Comparison of ENCODE assay signal across 18 mouse cellular contexts in genomic region chr5:73884998-73885397, GRCm38 (mm10).
DNase-seq lines count a peak whose midpoint lies in the region; ATAC-seq and TF ChIP-seq lines count a peak whose summit lies in the region.
"Had no signal": no experiment of that assay in that cellular context is flagged by ENCODE, and none has a peak within 500 bp of the region (broad histone marks: within the 10 kb centered on the region; RNA-seq: fewer than 3 reads in every experiment).

No protein-coding gene starts in this region.

- no peak overlapping the region for H3K9ac ChIP-seq in embryonic facial prominence, embryonic 14.5 days (ENCODE audit: low read depth, low read length)
- H3K9ac ChIP-seq: heart, embryonic 13.5 days had no signal

- peak overlapping the region; percentile 10; the same call in 1 of the 2 replicates for H3K4me2 ChIP-seq in embryonic facial prominence, embryonic 14.5 days (ENCODE audit: low read depth, low read length)
- peak overlapping the region; percentile 50 for H3K4me2 ChIP-seq in myocyte (ENCODE audit: low read depth)
- H3K4me2 ChIP-seq: heart, embryonic 13.5 days had no signal

- ATAC-seq in embryonic facial prominence, embryonic 14.5 days (ENCODE audit: low read depth) = peak; percentile 55

- H3K36me3 ChIP-seq in embryonic facial prominence, embryonic 14.5 days (ENCODE audit: control insufficient read depth, insufficient read depth, low read length) = no peaks in the 10 kb centered on the region
- no peaks in the 10 kb centered on the region for H3K36me3 ChIP-seq in myocyte (ENCODE audit: control insufficient read depth, insufficient read depth)
- H3K36me3 ChIP-seq: heart, embryonic 13.5 days had no signal

- H3K4me1 ChIP-seq in embryonic facial prominence, embryonic 14.5 days (ENCODE audit: control insufficient read depth, insufficient read depth, low read length) = peaks cover 14% of the 10 kb centered on the region

- H3ac ChIP-seq in myocyte (ENCODE audit: control insufficient read depth, insufficient read length) = no peak overlapping the region

- peak; percentile 30 for DNase-seq in embryo, embryonic 11 days
- no peak for DNase-seq in embryo, embryonic 10 days (ENCODE audit: low spot score)
- peak; percentile 52 for DNase-seq in left cerebral cortex, postnatal 4 days
- no peak for DNase-seq in left cerebral cortex, postnatal 25 days (ENCODE audit: low spot score in 2 of 2)
- DNase-seq in embryonic facial prominence, embryonic 14.5 days (ENCODE audit: low spot score) = peak; percentile 65
- DNase-seq in adipocyte (ENCODE audit: low spot score) = no peak
- no peak for DNase-seq in heart, postnatal 4 days
- DNase-seq: adrenal gland, postnatal 10 days; B cell, adult 2 months; cerebellum, adult 9-10 months; heart, postnatal 36 days; kidney, adult 11 months; kidney, postnatal 14 days; lung, postnatal 14 days; thymus, postnatal 36 days had no signal

- no peak overlapping the region; the same call in 1 of the 2 replicates for H3K27ac ChIP-seq in embryonic facial prominence, embryonic 14.5 days (replicated peaks; ENCODE audit: low read depth, low read length)
- H3K27ac ChIP-seq: heart, embryonic 13.5 days; left cerebral cortex, adult 2 months had no signal

- H3K27me3 ChIP-seq in embryonic facial prominence, embryonic 14.5 days (replicated peaks; ENCODE audit: control insufficient read depth, insufficient read depth, low read length) = no peaks in the 10 kb centered on the region
- H3K27me3 ChIP-seq in myocyte (ENCODE audit: control insufficient read depth, insufficient read depth, insufficient read length) = no peaks in the 10 kb centered on the region
- H3K27me3 ChIP-seq: heart, embryonic 13.5 days had no signal

- 55% methylated on average over 12 of the region's 12 CpGs for WGBS in embryonic facial prominence, embryonic 14.5 days

- H3K4me3 ChIP-seq in embryonic facial prominence, embryonic 14.5 days (ENCODE audit: low read depth, low read length) = no peak overlapping the region
- H3K4me3 ChIP-seq in myocyte = no peak overlapping the region
- H3K4me3 ChIP-seq: heart, embryonic 13.5 days; left cerebral cortex, adult 2 months had no signal

- TF ChIP-seq POLR2A in myocyte (IDR thresholded peaks at IDR 0.05; ENCODE audit: insufficient read length, low read depth) = no peak

- no peaks in the 10 kb centered on the region for H3K9me3 ChIP-seq in embryonic facial prominence, embryonic 14.5 days (ENCODE audit: control insufficient read depth, low read length)
- H3K9me3 ChIP-seq: heart, embryonic 13.5 days had no signal

- H3K79me2 ChIP-seq in myocyte (ENCODE audit: control insufficient read depth, insufficient read depth) = no peaks in the 10 kb centered on the region

- intact Hi-C loops in left cerebral cortex, postnatal 4 days (cut with DNase I) = no loop called here
- intact Hi-C loops in left cerebral cortex, postnatal 25 days (cut with DNase I) = no loop called here

TF ChIP-seq in myocyte, 11 proteins besides CTCF, POLR2A, EP300 and RAD21:
- TF ChIP-seq E2F4 (IDR thresholded peaks at IDR 0.05; ENCODE audit: insufficient read depth) (no peak), TCF12 (IDR thresholded peaks at IDR 0.05; ENCODE audit: insufficient read depth, poor library complexity, severe bottlenecking) (no peak), USF1 (IDR thresholded peaks at IDR 0.05; ENCODE audit: low read depth) (no peak), REST (IDR thresholded peaks at IDR 0.05; ENCODE audit: insufficient read depth, insufficient read length) (no peak), MYOD1 (IDR thresholded peaks at IDR 0.05; ENCODE audit: control insufficient read depth in 1 of 3, insufficient read length in 2 of 3, low read depth in 2 of 3) (no peak), CEBPB (IDR thresholded peaks at IDR 0.05; ENCODE audit: insufficient read depth, poor library complexity, severe bottlenecking) (no peak)
TF ChIP-seq in myocyte: peak in this region for 0.

Comparison
In these comparisons a context has a peak if more than half of its experiments do, and no peak if none do; other contexts are left out.
1. DNase-seq: peak in embryo, embryonic 11 days (single experiment), left cerebral cortex, postnatal 4 days (single experiment) and embryonic facial prominence, embryonic 14.5 days (single experiment); none in embryo, embryonic 10 days (single experiment), left cerebral cortex, postnatal 25 days (0 of 2), adipocyte (single experiment) and heart, postnatal 4 days (single experiment).